Mouse (Mus musculus): ENCODE results near the gene Pxk.

Gene Pxk

DNA sequence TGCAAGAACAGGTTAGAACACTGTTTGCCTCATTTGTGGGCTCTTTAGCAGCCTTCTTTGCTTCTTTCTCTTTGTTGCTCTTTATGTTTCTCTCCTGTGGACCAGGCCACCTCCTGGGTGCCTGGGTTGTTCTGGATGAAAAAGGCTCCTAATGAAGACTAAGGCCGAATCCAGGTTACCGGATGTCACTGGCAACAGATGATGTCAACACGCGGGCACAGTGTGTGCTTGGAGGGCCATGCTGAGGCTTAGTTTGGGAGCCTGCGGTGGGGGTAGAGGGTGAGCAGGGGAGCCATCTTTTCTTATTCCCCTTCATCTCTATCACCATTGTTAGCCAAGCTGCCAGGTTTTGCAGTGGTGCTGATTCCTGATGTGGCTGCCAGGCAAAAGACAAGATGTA lies 109.5 kb downstream of the Pxk start:
- no peak for DNase-seq

DNA sequence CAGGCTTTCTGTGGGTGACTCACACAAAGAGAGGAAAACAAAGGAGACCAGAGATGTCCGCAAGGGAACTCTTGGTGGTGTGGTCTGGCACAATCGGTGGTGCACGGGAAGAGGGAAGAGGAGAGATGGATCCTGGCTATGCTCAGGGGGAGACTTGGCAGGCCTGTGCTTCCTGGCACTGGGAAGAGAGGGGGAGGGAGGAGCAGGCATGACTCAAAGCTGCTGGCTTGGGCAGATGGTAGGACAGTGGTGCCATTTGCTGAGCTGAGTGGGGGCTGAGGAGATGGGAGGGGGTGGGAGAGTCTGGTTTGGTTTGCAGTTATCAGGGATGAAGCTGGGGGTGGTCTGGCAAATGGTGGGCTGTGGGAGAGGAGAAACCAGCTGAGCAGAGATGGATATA lies 110.9 kb downstream of the Pxk start:
- DNase-seq, result peak; percentile 52

DNA sequence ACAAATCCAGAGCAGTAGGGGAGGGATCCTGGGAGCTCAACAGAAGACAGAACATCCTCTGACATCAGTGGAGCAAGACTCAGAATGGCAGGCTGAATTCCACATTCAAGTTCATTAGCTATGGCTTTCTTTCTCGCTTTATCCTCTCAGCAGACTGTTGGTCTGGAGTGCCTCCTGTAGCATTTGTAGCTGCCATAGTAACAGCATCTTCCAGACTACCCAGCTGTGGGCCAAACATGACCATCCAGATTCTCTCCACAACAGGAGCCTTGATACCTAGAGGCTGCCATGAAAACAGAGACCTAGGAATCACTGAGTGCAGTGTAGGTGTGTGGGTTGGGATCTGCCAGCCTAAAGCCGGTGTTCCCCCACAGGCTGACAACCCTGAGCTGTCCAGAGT lies 111.9 kb downstream of the Pxk start:
- DNase-seq, result no peak

DNA sequence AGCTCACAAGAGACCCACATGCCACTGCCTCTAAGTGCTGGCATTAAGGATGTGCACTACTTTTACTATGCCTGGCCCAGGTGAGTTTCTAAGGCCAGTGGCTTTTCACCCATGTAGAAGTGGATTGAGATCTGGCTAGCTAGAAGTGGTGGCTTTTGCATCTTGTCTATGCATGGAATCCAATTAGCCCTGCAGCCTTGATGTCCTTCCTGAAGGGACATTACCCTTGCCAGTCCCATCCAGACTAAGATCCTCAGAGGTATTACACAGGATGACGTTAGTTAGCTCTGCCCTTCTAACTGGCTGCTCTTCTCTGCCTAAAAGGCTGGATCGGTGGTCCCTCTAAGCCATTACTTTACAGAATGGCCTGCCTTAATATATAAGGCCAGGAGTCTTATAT lies 115.0 kb downstream of the Pxk start:
- peak; percentile 35 for DNase-seq

DNA sequence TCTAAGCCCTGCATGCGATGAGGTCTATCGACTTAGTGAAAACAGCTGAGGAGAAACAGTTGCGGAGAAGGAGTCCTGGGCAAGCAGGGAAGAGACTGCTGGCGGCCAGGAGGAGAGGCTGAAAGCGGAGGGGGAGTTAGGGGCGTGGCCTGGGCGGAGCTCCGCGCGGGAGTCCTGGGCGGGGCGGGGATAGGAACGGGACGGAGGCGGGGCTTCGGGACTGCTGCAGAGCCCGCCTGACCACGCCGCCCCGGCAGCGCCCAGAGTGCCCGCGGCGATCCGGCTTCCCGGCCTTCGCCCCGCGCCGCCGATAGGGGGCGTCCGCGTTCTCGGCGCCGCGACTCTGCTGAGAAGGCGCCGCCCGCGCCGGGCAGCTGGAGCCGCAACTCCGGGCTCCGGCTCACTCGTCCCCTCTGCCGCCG lies 115.8 kb downstream of the Pxk start, which contains the start of gene Kctd6:
Kctd6 (plus strand) TSS at position 338 of the 422 bp plus-strand sequence.
- peak; percentile 98 for DNase-seq

Data from cerebellum, adult 11-12 months (tissue).